Mouse (Mus musculus): ENCODE results near the gene Tsn. TPM values are rescaled to one million over a fixed set of nuclear protein-coding genes. Genes with fewer than 3 reads are reported as not detected.

Gene Tsn
- polyA plus RNA-seq, 1 experiment from 2014 or later = 395 TPM

DNA sequence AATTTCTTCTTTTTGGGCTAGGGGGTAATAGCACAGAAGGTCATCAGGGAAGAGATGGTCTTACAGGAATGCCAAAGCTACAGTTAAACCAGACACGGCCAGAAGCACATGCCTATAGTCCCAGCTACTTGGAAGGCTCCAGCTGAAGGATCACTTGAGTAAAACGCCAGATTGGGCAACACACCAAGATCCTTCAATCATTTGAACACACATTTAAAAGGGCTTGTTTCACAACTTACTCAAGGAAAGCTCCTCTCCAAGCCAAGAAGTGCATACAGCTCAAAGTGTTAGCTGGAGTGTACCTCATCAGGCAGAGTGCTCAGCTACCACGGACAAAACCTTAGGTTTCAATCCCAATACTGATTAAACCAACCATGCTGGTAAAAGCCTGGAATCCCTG lies 14.9 kb downstream of the Tsn start:
- 93% methylated on average over 3 of the region's 3 CpGs for WGBS
- no peaks in the 10 kb centered on the region for H3K9me3 ChIP-seq
- no peak overlapping the region for H3K27ac ChIP-seq
- H3K4me1 ChIP-seq = no peaks in the 10 kb centered on the region
- H3K36me3 ChIP-seq (replicated peaks) = peaks cover 78% of the 10 kb centered on the region
- H3K27me3 ChIP-seq (ENCODE audit: poor library complexity, severe bottlenecking) = no peaks in the 10 kb centered on the region
- no peak overlapping the region for H3K4me3 ChIP-seq
- DNase-seq (ENCODE audit: extremely low spot score, low spot score) = no peak

DNA sequence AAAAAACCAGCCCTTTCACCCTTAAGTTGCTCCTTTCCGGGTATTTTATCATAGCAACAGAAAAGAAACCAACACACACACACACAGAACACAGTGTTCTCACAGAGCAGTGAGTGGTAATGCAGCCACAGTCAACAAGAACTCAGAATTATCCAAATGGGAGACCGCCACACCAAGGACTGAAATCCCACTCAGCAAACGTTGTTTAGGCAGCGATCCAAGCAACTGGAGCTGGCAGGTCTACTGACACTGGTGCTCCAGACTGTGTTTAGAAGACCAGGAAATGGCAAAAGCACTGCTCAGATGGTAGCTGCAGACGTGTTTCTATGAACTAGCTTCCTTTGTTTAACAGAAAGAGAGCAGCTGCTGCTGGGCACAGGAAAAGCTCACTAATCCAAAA lies 16.7 kb downstream of the Tsn start:
- DNase-seq (ENCODE audit: extremely low spot score, low spot score) = no peak
- Histone ChIP-seq H3K4me3 (no peak overlapping the region), H3K4me1 (no peaks in the 10 kb centered on the region), H3K27me3 (ENCODE audit: poor library complexity, severe bottlenecking) (no peaks in the 10 kb centered on the region), H3K27ac (no peak overlapping the region), H3K9me3 (no peaks in the 10 kb centered on the region), H3K36me3 (replicated peaks) (peaks cover 59% of the 10 kb centered on the region)
- WGBS = 84% methylated on average over 5 of the region's 5 CpGs

DNA sequence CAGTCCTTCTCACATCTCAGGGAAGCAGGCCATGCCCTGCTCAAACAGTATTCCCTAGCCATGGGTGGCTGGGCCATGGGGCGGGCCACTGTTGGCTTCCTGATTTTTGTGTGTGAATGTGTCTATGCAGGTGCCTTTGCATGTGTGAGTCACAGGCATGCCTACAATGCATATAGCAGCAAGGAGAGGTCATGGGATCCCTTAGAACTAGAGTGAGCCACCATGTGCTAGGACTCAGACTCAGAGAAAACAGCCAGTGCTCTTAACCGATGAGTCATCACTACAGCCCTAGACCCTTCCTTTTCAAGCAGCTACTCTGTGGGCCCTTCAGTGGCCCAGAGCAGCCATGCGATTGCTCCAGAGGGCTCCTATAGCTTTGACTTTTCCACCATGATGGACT lies 17.3 kb downstream of the Tsn start:
- Histone ChIP-seq H3K9me3 (no peaks in the 10 kb centered on the region), H3K4me1 (no peaks in the 10 kb centered on the region), H3K27ac (no peak overlapping the region), H3K4me3 (no peak overlapping the region), H3K27me3 (ENCODE audit: poor library complexity, severe bottlenecking) (no peaks in the 10 kb centered on the region), H3K36me3 (replicated peaks) (peaks cover 53% of the 10 kb centered on the region)
- WGBS = 95% methylated on average over 3 of the region's 3 CpGs
- DNase-seq (ENCODE audit: extremely low spot score, low spot score) = no peak

DNA sequence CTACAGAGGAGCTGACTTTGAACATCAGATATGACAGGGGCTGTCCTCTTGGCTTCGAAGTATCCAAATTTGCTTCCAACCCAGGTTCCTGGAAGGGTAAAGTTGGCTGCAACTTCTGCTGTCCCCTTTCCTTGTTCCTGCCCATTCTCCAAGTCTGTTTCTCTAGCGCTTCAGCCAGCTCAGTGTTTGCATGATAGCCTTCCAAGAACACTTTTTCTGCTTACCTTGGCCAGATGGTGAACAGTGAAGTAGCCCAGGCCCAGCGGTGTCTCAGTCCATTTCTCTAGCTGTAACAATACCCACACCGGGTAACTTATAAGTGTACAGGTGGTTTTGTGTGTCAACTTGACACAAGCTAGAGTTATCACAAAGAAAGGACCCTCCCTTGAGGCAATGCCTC lies 19.2 kb downstream of the Tsn start:
- no peaks in the 10 kb centered on the region for H3K9me3 ChIP-seq
- 91% methylated on average over 4 of the region's 4 CpGs for WGBS
- peaks cover 34% of the 10 kb centered on the region for H3K36me3 ChIP-seq (replicated peaks)
- no peaks in the 10 kb centered on the region for H3K4me1 ChIP-seq
- H3K4me3 ChIP-seq = no peak overlapping the region
- H3K27me3 ChIP-seq (ENCODE audit: poor library complexity, severe bottlenecking) = no peaks in the 10 kb centered on the region
- no peak overlapping the region for H3K27ac ChIP-seq
- no peak for DNase-seq (ENCODE audit: extremely low spot score, low spot score)

DNA sequence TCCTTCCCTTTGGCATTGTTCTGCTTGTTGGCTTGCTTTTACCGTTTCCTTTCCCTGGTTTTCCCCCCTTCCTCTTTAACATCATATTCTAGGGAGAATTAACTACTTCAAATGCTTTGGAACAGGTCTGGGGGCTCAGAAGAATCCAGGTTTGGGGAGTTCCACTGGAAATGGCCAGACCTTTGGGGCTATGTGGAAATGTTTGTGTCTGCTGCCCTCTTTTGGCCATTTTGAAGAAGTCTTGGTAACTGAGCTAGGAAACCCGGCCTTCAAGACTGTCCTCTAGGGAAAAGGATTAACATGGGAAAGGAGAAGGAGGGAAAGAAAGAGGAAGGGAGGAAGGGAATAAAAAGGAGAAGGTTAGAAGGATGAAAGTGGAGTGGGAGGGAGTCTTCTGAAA lies 36.4 kb downstream of the Tsn start:
- H3K4me3 ChIP-seq = no peak overlapping the region
- H3K4me1 ChIP-seq = no peaks in the 10 kb centered on the region
- no peaks in the 10 kb centered on the region for H3K9me3 ChIP-seq
- no peak overlapping the region for H3K27ac ChIP-seq
- 12% methylated on average over 2 of the region's 2 CpGs for WGBS
- no peaks in the 10 kb centered on the region for H3K27me3 ChIP-seq (ENCODE audit: poor library complexity, severe bottlenecking)
- H3K36me3 ChIP-seq (replicated peaks) = no peaks in the 10 kb centered on the region
- peak; percentile 17 for DNase-seq (ENCODE audit: extremely low spot score, low spot score)

DNA sequence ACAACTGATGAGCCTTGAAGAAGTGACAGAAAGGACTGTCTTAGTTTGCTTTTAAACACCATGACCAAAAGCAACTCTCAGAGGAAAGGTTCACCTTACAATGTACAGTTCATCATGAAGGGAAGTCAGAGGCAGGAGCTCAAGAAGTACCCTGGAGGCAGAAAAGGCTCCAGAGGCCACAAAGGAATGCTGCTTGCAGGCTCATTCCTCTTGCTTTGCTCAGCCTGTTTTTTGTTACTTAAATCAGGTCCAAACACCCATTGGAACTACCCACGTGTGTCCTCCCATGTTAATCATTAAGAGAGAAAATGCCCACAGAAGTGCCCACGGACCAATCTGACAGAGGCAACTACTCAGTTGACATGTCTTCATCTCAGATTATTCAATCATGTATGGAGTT lies 59.6 kb downstream of the Tsn start:
- Histone ChIP-seq H3K27me3 (ENCODE audit: poor library complexity, severe bottlenecking) (no peaks in the 10 kb centered on the region), H3K9me3 (peaks cover 10% of the 10 kb centered on the region; the same call in 1 of the 2 replicates), H3K4me3 (no peak overlapping the region), H3K4me1 (no peaks in the 10 kb centered on the region), H3K27ac (no peak overlapping the region), H3K36me3 (replicated peaks) (no peaks in the 10 kb centered on the region)
- no peak for DNase-seq (ENCODE audit: extremely low spot score, low spot score)
- 69% methylated on average over 2 of the region's 2 CpGs for WGBS

Other genes starting within 250 kb of the Tsn start
- gene Gm29106, start 135.2 kb downstream of the Tsn start, polyA plus RNA-seq (2016; fragmentation: Nextera tagmentation; extraction: Ambion mirVana) = 0.19 and 0.20 TPM in 2 replicates
- gene Nifk, start 10.1 kb upstream of the Tsn start, polyA plus RNA-seq (2016; fragmentation: Nextera tagmentation; extraction: Ambion mirVana) = 108 and 113 TPM in 2 replicates
- gene Clasp1, start 77.3 kb upstream of the Tsn start, polyA plus RNA-seq (2016; fragmentation: Nextera tagmentation; extraction: Ambion mirVana) = 91.5 and 94.2 TPM in 2 replicates